Mouse (Mus musculus): ENCODE data around the gene Mical3.

The Mical3 gene

GRCm38 (mm10) chr6:120964179-120964578, 166.6 kb downstream of the Mical3 start:
- no peak for DNase-seq (ENCODE audit: low spot score)

DNA sequence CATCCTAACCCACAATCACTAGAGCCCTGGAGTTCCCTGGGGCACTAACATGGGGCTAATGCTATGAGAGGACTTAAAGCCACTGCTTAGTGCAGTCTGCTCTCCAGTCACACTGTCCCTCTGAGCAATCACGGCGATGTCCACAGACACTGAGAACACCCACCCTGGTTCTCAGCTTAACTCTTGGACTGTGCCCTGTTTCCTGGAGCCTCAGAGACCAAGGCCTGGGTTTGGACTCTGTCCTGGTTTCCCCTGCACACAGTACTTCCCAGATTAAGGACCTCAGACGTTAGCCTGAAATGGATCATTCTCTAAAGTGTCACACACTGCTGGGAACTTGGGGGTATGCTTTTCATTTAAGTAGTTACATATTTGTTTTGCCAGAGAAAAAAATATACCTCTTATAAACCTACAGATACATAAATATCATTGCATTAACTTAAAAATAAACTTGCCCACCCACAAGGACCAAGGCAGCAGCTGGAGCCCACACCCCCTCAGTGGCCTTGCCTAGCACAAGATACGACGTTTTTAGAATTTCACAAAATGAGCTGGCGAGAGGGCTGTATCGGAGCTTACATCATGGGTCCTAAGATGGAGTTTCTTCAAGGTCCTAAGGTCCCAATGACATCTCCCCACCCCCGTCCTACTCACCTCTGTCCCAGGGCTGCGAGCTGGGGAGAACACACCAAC, 170.3 kb downstream of the Mical3 start:
- no peak for DNase-seq (ENCODE audit: low spot score)

GRCm38 (mm10) chr6:120957331-120957730, 173.5 kb downstream of the Mical3 start:
- no peak for DNase-seq (ENCODE audit: low spot score)

- no peak for DNase-seq (ENCODE audit: low spot score)
These were observed 174.3 kb downstream of the Mical3 start for GRCm38 (mm10) chr6:120956259-120957161.

DNA sequence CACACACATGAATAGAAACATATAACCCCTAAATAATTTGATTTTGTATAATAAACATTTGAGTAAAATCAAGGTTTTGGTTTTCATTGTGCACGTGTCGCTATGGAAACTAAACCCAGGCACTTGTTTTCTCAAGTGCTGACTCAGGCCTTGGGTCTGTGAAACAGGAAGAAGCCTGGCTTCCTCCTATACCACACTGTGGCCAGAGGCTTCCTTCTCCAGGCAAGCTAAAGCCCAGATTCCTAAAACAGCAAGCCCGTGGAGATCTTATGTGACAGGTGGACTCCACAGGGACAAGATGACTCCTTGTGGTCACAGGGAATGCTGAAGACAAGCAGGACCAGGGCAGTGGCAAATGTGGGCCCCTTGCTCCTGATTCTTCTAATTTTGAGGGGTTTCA, 175.6 kb downstream of the Mical3 start:
- no peak for DNase-seq (ENCODE audit: low spot score)

GRCm38 (mm10) chr6:120954241-120954640, 176.6 kb downstream of the Mical3 start:
- DNase-seq (ENCODE audit: low spot score): no peak

DNA sequence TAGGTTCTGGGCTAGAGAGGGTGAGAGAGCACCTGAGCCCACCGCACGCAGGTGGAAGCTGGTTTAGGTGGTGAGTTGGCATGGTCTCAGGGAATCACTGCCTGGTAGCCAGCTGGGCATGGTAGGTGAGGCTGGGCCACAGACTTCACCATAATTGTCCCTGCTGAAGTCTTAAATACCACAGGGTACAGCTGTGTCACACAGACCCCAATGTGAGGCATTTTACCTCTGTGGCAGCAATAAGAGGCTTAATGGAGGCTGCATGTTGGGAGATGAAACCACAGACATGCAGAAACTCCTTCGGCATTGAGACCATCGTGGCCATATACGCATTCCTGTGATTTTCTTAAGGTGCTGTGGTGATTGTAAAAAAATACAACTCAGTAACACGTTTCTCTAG, 178.3 kb downstream of the Mical3 start:
- DNase-seq (ENCODE audit: low spot score): no peak

- no peak for DNase-seq (ENCODE audit: low spot score)
These were observed 179.5 kb downstream of the Mical3 start for GRCm38 (mm10) chr6:120951311-120951710.

DNA sequence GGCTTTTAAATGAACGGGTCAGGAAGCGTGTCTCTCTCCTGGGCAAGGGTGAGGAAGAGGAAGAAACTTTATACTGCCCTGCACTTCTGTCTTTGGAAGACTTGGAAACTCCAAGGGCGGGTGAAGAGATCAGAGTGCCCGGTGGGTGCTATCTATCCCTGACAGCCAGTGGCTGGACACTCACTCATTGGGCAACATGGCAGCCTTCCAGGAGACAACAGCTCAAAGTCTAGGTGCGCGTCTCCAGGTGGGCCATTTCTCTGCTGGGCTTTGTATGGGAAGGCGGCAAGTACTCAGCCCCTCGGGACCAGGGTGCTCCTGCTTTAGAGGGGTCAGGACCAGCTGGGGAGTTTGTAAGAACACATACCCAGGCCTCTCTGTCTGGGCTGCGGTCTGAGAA, 185.3 kb downstream of the Mical3 start:
- no peak for DNase-seq (ENCODE audit: low spot score)

- no peak for DNase-seq (ENCODE audit: low spot score)
These were observed 186.8 kb downstream of the Mical3 start for GRCm38 (mm10) chr6:120943964-120944363.

DNA sequence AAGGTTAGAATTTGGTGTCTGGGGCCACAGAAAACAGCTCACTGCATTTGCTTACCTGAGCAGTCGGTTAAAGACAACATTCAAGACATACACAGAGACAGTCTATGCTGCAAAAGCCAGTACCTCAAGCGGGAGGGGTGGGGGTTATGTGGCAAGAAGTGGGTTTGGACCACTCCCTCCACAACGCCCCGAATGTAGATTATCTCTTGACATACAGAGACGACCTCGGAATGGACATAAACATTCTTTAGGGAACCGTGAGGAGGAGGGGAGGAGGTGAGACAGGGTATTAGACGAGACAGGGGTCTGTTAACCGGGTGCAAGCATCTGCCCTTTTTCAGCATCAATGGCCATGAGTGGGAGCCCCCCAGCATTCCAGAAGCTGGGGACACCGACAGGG, 187.2 kb downstream of the Mical3 start:
- DNase-seq (ENCODE audit: low spot score): no peak

DNA sequence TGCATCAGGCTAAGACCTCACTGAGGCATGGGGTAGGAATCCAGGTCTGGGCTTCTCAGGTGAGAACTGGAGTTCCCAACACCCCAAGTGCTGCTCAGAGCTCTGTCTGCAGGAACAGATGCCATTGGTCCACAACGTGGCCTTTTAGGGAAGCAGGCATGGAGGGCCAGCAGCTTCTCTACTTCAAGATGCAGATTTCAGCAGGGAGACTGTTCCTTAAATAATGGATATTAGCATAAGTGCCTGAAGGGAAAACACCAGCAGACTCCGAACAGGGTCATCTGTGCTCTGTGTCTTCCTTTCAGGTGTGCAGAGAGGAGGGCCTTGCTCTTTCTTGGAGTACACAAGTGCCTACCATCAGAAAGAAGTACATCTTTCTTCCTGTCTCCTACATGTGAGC, 187.7 kb downstream of the Mical3 start:
- DNase-seq (ENCODE audit: low spot score): no peak

GRCm38 (mm10) chr6:120941575-120941974, 189.2 kb downstream of the Mical3 start:
- DNase-seq (ENCODE audit: low spot score): no peak

GRCm38 (mm10) chr6:120941084-120941481, 189.7 kb downstream of the Mical3 start:
- no peak for DNase-seq (ENCODE audit: low spot score)

DNA sequence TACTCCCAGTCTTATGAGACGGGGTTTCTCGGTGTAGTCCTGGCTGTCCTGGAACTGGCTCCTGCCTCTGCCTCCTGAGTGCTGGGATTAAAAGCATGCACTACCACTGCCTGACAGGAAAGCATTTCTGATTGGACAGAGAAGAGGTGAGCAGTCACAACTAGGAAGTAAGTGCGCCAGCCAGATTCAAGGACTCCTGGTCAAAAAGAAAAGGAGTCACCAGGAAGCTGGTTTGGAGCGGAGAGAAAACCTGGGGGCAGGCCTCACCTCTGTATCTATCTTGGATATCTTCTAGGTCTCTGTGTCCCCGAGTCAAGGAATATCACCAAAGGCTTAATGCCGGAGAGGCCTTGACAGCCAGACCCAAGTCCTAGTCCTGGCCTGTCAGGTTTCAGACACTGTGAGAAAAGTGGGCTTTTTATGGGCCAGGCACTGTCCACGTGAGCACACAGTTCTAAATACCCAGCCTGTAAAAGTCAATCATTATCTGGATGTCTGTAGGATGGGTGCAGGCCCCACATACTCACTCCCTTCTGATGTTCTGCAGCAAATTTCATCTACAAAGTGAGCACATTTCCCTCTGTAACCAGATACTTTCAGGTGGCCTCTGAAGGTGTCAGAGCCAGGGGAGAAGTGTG, 190.2 kb downstream of the Mical3 start:
- DNase-seq (ENCODE audit: low spot score): no peak

DNA sequence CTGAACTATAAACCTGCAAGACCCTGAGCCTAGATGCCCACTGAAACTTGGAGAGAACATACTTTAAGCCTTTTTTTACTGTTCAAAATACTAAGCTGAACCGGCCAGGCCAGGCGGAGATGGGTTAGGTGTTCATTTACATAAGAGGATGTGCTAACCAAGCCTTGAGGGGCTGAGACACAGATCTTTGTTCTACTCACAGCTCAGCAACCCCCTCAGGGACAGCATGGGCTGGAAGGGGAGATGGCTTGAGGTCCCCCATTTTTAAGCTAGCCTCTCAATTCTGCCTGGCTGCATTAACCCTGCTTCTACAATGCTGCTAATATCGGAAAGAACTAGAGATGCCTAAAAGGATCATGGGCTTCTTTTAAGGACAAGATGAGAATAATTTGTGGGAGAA, 191.0 kb downstream of the Mical3 start:
- DNase-seq (ENCODE audit: low spot score): no peak

DNA sequence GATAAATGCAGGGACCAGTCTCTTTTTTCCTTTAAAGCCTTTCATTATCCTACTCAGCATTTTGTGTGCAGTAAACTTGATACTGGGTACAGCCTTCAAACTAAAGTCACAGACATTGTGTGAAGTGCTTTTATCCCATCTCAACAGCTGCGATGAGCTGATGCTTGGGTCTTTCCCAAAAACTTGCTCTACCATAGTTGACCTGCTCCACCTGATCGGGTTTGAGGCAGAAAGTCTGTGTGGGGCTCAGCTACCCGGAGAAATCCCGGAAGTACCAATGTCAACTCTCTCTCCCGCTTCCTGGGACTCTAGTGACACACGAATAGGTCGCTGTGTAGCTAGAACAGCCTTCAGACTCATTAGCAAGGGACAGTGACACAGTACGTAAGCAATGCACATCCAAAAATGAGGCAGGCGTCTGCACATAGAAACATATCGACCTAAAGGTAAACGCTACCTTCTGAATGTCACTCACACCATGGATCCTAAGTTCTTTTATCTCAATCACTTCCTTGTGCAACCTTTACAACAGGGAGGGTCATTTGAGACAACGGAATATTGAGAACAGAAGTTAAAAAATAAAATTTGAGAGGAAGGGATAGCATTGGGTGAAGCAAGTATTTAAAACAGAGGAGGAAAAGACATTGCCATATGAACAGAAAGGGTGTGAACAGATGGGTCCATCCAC, 191.9 kb downstream of the Mical3 start:
- DNase-seq (ENCODE audit: low spot score): no peak

DNA sequence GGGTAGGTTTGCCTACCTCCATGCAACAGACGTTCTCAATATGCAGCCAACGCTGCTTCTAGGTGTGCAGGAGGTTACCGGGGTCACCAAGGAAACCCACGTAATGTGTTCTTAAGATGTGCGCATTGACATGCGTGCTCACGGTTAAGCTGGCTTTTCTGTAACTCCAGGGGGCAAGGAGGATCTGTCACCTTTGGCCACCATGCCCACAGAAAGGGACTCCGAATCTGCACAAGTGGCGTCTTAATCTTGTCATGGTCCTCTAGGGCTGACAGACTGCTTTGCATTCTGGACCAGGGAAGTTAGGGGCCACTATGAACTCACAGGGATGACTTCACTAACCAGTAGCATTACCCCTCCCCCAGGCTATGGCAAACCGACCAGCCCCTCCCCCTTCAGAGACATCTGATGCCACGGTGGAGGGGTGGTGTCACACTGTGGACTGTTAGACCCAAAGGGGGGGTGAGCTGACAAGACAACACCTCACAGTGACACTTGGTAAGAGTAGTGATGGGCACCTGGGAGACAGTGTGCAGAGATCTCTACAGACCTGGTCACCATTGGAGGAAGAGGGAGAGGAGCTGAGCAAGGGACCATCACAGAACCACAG, 192.7 kb downstream of the Mical3 start:
- no peak for DNase-seq (ENCODE audit: low spot score)

- no peak for DNase-seq (ENCODE audit: low spot score)
These were observed 193.6 kb downstream of the Mical3 start for GRCm38 (mm10) chr6:120937104-120937617.

DNA sequence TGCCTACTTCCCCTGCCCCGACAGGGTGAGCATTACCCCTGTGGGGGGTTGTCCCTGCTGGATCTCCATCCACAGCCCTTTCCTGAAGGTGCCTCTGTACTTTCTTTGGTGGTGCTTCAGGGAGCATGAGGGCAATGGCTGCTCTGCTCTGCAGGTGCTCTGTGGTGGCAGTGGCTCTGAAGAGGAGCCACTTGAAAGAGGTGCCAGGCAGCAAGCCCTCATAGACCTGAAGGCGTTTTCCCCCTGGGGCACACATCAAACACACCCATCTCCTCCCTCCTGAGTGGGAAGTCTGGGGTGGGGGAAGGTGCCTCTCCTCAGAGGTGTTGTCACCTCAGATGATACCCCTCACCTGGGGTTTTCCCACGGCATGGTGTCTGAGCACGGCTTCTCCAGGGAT, 196.6 kb downstream of the Mical3 start:
- no peak for DNase-seq (ENCODE audit: low spot score)

DNA sequence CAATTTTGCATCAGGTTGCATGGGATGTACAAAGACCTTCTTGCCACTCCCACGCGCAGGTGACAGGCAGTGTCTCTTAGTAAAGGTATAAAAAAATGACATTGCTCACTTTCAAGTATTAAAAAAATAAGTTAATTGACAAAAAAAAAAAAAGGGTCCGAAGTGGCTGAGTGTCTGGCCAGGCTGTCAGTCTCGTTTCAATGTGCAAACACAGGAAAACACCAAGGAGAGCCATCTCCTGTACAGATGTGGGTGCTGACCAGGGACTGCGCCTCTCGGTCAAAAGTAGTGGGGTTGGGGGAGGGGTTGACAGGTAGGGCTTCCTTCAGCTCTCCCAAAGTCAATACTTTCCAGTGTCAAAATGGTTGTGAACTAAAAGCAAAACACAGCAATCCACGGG, 197.1 kb downstream of the Mical3 start:
- DNase-seq (ENCODE audit: low spot score): no peak

DNA sequence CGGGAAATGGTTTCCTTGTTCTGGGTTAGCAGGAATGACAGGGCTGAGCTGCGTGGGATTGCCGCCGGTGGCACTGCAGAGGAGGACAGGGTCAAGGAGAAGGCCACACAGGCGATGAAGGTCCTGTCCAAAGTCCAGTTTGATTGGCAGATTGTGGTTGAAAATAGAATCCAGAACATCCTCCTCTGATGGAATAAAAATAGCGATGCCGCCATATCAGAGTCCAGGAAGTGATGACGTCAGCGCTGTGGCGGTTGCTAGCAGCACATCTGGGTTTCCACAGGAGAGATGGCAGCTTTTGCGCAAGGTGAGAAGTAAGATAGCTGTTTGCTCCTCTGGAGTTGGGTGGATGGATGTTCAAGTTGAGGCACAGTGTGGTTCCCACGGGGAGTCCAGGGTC, 198.2 kb downstream of the Mical3 start:
- no peak for DNase-seq (ENCODE audit: low spot score)

All from urinary bladder, postnatal 10 days (tissue).